Mouse (Mus musculus) hematopoietic stem cell, adult 5-6 weeks (primary cell): ENCODE measurements around the gene Dtnbp1. TPM values are rescaled to one million over a fixed set of nuclear protein-coding genes. Genes with fewer than 3 reads are reported as not detected.

Source experiments
- ATAC-seq, 2 experiments: fragments of 125-278 bp in 1 of 2; replicated peaks in 1 of 2; 2 replicates each; pipeline ENCODE4 v1.8.0; 2016 to 2017; ENCODE audit warnings: inconsistent platforms in 2 of 2, mild to moderate bottlenecking in 2 of 2, moderate number of reproducible peaks in 2 of 2, low read depth in 1 of 2, moderate TSS enrichment in 1 of 2; ENCODE audit not compliant: low FRiP score in 2 of 2, poor library complexity in 2 of 2, severe bottlenecking in 2 of 2, insufficient read depth in 1 of 2, low TSS enrichment in 1 of 2
- total RNA-seq: library from RNA; stranded (forward); fragments of 172-1452, 232-1000 nt; gene quantifications from 2 replicates; pipeline ENCODE4 v1.2.3, GENCODE M21; 2017

Dtnbp1 gene
- total RNA-seq, 1 experiment from 2014 or later: 121 TPM

GRCm38 (mm10) chr13:45006483-45006882 is 4.5 kb upstream of the Dtnbp1 start:
- ATAC-seq: no peak

- ATAC-seq: peak; percentile 59 to 70
Observed at GRCm38 (mm10) chr13:45005861-45006260, 3.9 kb upstream of the Dtnbp1 start.

DNA sequence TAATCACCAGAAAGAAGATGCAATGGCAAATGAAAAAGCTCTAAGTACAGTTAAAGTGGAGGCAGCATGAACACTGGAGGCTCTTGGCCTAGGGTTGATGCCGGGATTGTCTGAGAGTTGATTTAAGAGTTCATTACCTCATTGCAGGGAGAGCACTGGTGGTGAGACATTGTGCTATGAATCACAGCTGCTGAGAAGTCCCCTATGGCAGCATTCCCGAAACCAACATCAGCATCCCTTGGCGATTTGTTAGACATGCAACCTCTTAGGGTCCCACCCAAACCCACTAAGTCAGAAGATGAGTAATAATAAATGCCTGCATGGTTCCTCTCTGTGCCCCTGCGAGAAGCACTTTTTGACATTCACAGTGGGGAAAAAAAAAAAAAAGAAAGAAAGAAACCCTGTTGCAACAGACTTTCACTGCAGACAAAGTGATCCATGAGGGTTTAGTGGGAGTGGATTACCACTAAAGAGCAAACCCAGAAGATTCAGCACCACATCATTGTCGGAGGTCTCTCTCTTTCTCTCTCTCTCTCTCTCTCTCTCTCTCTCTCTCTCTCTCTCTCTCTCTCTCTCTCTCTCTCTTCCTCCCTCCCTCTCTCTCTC is 3.1 kb upstream of the Dtnbp1 start:
- no peak for ATAC-seq

GRCm38 (mm10) chr13:45003026-45003425 is 1.1 kb upstream of the Dtnbp1 start:
- no peak for ATAC-seq

DNA sequence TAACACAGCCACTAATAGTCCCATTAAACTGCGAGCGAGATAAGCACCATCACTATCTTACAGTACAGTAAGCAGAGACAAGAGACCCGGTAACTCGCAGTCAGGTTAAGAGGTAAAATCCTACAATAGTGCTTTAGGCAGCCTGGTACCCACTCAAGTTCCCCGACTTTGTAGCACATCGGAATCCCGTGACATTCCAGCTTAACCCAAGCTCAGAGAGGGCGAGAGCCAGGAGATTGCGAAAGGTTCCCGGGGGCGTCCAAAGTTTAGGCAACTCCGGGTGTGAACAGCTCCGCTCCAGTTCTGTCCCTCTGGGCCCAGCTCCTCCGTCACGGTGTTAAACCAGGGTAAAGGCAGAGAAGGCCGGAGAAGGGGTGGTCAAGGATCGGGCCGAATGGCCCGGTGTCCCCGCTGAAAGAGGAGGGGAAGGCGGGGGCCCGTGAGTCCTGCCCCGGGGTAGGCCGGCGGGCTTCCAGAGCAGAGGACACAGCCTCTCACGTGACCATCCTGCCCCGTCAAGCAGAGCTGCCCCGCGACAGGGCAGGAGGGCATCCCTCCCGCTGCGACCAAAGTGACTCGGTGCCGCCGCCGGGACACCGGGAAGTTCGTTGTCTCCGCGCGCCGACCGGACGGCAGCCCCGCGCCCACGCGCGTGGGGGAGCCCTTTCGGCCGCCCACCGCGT is 578 bp downstream of the Dtnbp1 start:
- ATAC-seq: peak in 1 of 2 experiments; percentile 46; a peak in 1 of 4 replicates

GRCm38 (mm10) chr13:45000836-45001227 is 1.1 kb downstream of the Dtnbp1 start:
- peak; percentile 52 to 54; a peak in 3 of 4 replicates for ATAC-seq

DNA sequence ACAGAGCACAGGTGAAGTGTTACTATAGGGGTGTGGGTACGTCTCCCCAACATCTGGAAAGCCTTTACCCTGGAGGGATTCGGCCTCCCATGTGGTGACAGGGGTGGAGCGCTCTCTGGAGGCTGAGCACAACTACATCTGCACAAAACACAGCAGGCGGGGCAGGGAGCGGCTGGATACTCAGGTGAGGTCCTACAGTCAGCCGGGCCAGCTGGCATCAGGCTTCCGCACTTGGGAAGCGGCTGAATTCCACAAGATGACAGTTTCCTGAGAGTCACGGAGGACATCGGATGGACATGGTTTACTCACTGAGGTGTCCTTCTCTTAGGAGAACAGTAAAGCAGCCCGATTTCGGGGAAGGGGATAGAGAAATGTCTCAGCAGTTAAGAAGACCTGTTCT is 2.7 kb downstream of the Dtnbp1 start:
- no peak for ATAC-seq

DNA sequence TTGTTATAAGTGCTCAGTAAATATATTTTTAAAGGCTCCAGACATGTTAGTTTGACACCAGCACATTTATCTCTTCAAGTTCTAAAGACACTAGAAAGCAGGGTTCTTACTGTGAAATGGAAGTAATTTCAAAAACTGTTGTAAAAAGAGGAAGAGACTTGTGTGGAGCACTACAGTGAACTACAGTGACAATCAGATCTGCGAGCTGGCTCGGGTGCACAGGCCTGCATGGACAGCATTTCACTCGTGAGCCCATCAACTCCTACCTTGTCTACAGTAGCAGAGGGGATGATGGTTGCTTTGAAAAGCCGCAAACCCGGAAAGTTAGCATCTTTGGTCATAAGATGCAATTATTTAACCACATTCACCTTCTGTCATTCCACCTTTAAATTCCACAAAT is 5.6 kb downstream of the Dtnbp1 start:
- peak; percentile 30 to 43; a peak in 1 of 4 replicates for ATAC-seq

GRCm38 (mm10) chr13:44992550-44993205 is 9.3 kb downstream of the Dtnbp1 start:
- ATAC-seq: no peak

GRCm38 (mm10) chr13:44991936-44992335 is 10.0 kb downstream of the Dtnbp1 start:
- ATAC-seq: no peak

DNA sequence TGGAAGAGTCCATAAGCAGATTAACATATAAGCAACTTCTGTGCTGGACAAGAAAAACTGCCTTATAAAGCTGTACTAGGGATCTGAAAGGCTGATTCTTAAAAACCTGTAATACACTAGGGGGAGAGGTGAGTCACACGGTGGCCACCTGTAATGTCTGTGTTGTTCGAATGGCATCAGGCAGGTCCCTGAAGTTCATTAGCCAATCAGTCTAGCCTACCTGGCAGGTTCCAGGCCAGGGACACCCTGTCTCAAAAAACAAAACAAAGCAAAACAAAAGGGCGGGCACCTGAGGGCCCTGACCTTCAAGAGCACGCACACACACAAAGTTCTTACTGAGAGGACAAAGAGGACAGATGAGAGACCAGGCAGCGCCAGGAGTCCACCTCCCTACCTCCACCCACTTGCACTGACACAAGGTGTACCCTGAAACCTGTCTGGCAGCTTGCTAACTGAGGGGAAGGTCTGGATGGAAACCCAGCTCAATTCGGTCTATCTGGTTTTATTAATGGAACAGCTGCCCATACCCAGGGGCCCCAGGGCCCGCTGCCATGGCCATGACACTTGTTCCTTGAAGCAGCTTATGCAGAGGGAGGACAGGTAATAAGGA is 11.8 kb downstream of the Dtnbp1 start:
- ATAC-seq: no peak

DNA sequence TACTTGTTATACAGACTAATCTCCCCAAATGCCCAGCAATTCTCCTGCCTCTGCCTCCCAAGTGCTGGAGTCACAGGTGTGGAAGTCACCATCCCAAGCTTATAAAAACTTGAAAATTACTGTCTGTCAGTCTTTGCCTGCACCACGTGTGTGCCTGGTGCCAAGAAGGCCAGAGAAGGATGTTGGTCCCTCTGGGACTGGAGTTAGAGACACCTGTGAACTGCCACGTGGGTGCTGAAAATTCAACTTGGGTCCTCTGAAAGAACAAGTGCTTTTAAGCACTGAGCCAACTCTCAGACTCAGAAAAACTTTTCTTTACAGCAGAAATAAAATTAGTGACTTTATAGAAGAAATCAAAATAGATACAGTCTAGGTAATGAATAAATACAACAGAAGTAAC is 15.6 kb downstream of the Dtnbp1 start:
- no peak for ATAC-seq

GRCm38 (mm10) chr13:44985321-44985720 is 16.6 kb downstream of the Dtnbp1 start:
- ATAC-seq: peak; percentile 37 to 54; a peak in 2 of 4 replicates

GRCm38 (mm10) chr13:44983635-44984401 is 18.1 kb downstream of the Dtnbp1 start:
- no peak for ATAC-seq

DNA sequence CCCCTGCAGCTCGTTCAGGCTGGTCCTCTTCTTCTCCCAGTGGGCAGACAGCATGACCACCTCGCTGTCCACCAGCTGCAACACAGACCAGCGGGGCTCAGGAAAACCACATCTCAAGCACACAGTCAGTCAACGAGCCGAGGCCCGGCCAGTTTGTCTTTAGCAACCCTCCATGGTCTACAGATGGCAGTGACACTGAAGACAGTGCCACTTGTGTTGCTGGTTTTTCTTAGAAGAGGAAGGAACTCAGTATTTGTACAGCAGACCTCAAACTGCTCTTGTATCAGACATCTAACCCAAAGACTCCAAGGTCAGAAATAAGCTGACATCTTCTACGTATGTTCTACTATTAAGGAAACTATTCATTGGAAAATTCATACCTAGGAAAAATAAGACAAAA is 19.1 kb downstream of the Dtnbp1 start:
- peak; percentile 60 to 67; a peak in 3 of 4 replicates for ATAC-seq

DNA sequence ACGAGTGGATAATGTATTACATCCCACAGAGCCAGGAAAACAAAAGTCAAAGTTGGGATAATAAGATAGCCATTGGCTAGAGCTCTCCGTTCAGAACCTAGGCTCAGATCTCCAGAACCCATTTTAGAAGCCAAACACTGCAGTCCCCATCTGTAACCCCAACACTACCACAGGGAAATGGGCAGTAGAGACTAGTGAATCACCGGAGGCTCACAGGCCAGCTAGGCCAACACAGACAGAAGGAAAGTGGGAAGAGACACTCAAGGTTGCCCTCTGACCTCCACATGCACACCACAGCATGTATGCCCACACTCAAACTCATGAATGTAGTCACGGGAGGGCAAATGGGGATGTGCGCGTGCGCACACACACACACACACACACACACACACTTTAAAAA is 22.5 kb downstream of the Dtnbp1 start:
- ATAC-seq: no peak

DNA sequence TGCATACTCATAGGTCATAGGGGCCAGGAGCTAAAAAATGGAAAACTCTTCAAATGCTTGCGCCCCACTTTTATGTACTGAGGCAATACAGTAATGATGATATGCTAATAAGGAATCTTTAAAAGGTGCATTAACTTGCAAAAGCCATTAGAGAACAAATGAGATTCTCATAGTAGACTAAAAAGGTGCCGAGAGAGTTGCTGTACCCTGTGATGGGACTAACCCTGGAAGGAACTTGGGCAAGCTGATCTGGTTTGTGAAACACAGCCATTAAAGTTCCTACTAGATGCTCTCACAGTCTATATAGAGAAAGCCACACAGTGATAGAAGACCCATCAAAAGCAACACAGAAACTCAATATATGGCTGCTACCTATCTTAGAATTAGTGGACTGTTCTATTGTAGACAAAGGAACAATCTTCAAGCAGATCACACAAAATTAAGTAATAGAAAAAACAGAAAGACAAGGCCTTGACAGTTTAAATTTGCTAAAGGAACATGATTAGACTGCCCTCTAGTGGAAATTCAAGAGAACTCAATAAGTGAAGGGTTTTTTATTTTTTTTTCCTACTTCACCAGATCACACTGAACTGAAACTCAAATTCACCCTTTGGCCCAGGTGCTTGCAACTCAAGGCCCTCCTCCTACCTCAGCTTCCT is 24.3 kb downstream of the Dtnbp1 start:
- ATAC-seq: peak; percentile 48 to 49; a peak in 2 of 4 replicates
